Mouse (Mus musculus) midbrain, postnatal 0 days (tissue): ENCODE data around the gene Trdn. TPM values are rescaled to one million over a fixed set of nuclear protein-coding genes. Genes with fewer than 3 reads are reported as not detected.
A peak's percentile ranks its signal among the peaks of the same experiment; 100 is the strongest.

Source experiments
- ATAC-seq: fragments of 200-750 bp; cut with Nextera tagmentation; 2 replicates; pipeline ENCODE4 v1.8.0; 2017; ENCODE audit warnings: moderate number of reproducible peaks, mild to moderate bottlenecking, moderate TSS enrichment, moderate library complexity; ENCODE audit not compliant: low FRiP score
- DNase-seq: peaks from one replicate; pipeline ENCODE4 v3.0.0-alpha.2; 2015; ENCODE audit warnings: low spot score
- H3K27ac ChIP-seq: fragments of 300-500 bp; sonication (generic); 2 replicates; pipeline ENCODE4 v1.5.1; 2014; ENCODE audit warnings: low read depth, mild to moderate bottlenecking, low read length, mixed read lengths
- H3K27me3 ChIP-seq: fragments of 300-500 bp; sonication (generic); 2 replicates; pipeline ENCODE4 v1.6.1; 2014; ENCODE audit warnings: low read length, control low read depth, mixed read lengths; ENCODE audit not compliant: insufficient read depth
- H3K36me3 ChIP-seq: fragments of 300-500 bp; sonication (generic); 2 replicates; pipeline ENCODE4 v1.6.1; 2014; ENCODE audit warnings: low read length, control low read depth, mixed read lengths; ENCODE audit not compliant: insufficient read depth
- H3K4me1 ChIP-seq: fragments of 300-500 bp; sonication (generic); 2 replicates; pipeline ENCODE4 v1.6.1; 2014; ENCODE audit warnings: mild to moderate bottlenecking, control low read depth, antibody characterized with exemption, low read length, mixed read lengths; ENCODE audit not compliant: insufficient read depth
- H3K4me2 ChIP-seq: fragments of 300-500 bp; sonication (generic); 2 replicates; pipeline ENCODE4 v1.6.1; 2014; ENCODE audit warnings: low read depth, mild to moderate bottlenecking, low read length, mixed read lengths; ENCODE audit not compliant: poor library complexity, severe bottlenecking
- H3K4me3 ChIP-seq: fragments of 300-500 bp; sonication (generic); 2 replicates; pipeline ENCODE4 v1.5.1; 2014; ENCODE audit warnings: low read depth, mild to moderate bottlenecking, low read length, moderate library complexity
- H3K9ac ChIP-seq: fragments of 300-500 bp; sonication (generic); replicated peaks from 2 replicates; pipeline ENCODE4 v1.6.1; 2014; ENCODE audit warnings: mild to moderate bottlenecking, low read length, moderate library complexity, mixed read lengths; ENCODE audit not compliant: poor library complexity, severe bottlenecking
- H3K9me3 ChIP-seq: fragments of 300-500 bp; sonication (generic); 2 replicates; pipeline ENCODE4 v1.6.1; 2016; ENCODE audit warnings: low read length, control low read depth
- CTCF ChIP-seq: IDR thresholded peaks from 2 replicates; pipeline ENCODE4 v1.5.1; 2016; ENCODE audit warnings: antibody characterized with exemption, mild to moderate bottlenecking
- WGBS: fragments of 180-500 bp; shearing (Covaris S2); extraction: QIAGEN DNeasy Blood & Tissue Kit; methylation state at CpG from one replicate; pipeline ENCODE4 v1.1.7; 2014; 5-methylcytosine and 5-hydroxymethylcytosine counted together
- polyA plus RNA-seq: library from polyadenylated mRNA; unstranded; fragments of >200 nt; fragmentation: Nextera tagmentation; extraction: Ambion mirVana; gene quantifications from 2 replicates; pipeline ENCODE4 v1.2.1, GENCODE M21; 2015
- total RNA-seq: library from RNA; depleted of rRNA; stranded (reverse); fragments of >200 nt; gene quantifications from 2 replicates; pipeline ENCODE4 v1.2.3, GENCODE M21; 2014

Gene Trdn
- total and polyA plus RNA-seq, 2 experiments from 2014 or later = 0.10 to 0.22 TPM

DNA sequence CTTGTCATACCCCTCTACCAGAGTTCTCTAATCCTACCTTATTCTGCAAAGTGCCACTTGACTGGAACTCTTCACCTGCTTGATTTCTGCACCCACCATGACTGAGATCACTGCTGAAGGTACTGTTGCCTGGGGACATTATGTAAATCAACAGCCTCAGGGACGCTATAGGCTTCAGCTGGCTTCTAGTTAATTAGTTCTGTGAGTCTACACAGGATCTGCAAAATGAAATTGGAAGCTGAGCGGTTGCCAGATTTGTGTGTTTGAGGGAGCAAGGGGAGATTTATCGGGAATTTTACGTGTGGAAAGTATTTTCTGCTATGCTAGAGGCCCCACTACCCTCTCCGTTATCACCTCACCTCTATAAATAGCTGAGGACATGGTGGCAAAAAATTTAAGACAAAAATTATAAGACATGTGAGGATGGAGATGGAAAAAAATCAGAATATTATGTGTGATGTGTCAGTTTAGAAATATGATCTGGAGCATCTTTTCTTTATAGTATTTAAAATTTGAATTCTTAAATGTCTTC lies 3.3 kb downstream of the Trdn start:
- no peaks in the 10 kb centered on the region for H3K27me3 ChIP-seq
- ATAC-seq = peak; percentile 56; the same call in 1 of the 2 replicates
- 53% methylated on average over 5 of the region's 5 CpGs for WGBS
- no peaks in the 10 kb centered on the region for H3K9me3 ChIP-seq
- no peaks in the 10 kb centered on the region for H3K4me1 ChIP-seq
- TF ChIP-seq CTCF = no peak
- no peak overlapping the region for H3K4me3 ChIP-seq
- no peak overlapping the region for H3K4me2 ChIP-seq
- no peaks in the 10 kb centered on the region for H3K36me3 ChIP-seq
- DNase-seq = peak; percentile 5
- H3K9ac ChIP-seq = no peak overlapping the region
- no peak overlapping the region for H3K27ac ChIP-seq

DNA sequence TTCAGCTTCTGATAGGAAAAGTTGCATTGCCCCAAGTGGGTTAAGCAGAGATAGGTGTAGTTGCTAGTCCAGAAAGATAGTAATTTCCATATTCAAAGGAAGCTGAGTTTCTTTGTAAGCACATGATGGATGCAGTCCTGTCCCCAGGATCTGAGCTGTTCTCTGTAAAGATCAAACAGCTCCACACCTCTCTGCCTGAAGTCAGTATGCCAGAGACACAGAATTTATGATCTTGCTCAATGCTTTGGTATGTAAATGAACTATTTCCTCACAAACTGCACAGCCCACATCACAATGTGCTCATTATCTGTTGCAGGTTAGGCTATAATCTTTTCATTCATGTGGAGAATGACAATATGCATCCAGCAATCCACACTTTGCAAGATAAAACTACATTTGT lies 8.0 kb downstream of the Trdn start:
- no peak for TF ChIP-seq CTCF
- DNase-seq = no peak
- ATAC-seq = peak; percentile 74

DNA sequence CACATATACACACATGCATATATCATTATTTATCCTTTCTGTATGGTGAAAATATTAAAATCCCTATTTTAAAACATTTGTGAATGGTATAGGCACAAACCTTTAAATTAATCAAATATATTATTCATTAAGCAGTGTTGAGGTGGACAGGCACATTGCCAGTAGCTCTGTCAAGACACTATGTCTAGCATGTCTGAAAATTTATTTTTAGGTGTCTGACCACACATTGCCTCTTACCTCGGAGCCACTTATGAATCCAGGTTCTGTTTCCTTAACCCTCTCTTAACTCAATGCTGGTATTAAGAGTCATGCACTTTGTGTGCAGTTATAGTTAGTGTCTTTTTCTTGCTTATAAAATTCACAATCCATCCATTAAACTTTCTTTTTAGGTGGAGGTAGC lies 12.0 kb downstream of the Trdn start:
- 77% methylated on average over 1 of the region's 1 CpGs for WGBS

More for the DNA sequence above, 8.0 kb downstream of the Trdn start:
- Histone ChIP-seq H3K9me3 (no peaks in the 10 kb centered on the region), H3K27me3 (no peaks in the 10 kb centered on the region), H3K4me1 (no peaks in the 10 kb centered on the region), H3K27ac (no peak overlapping the region), H3K4me3 (no peak overlapping the region), H3K36me3 (no peaks in the 10 kb centered on the region), H3K9ac (no peak overlapping the region), H3K4me2 (no peak overlapping the region)

DNA sequence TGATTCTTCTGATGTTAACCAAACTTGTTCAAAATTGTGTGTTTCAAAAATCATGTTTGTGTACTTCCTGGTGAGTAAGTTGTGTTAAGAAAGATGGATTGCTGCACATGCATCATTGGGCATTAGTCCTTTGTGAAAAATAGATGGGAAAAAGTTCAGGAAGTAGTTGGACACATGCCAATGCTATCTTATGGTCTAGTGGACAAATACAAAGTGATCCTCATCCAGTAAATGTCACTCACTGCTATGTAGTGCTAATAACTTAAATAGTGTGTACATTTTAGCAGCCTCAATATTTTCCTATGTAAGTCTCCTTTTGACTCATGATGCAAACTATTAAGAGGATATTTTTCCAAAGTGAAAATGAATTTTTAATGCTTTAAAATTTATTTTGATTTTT lies 27.6 kb downstream of the Trdn start:
- DNase-seq (peak; percentile 36), ATAC-seq (no peak)
- Histone ChIP-seq H3K4me2 (no peak overlapping the region), H3K36me3 (no peaks in the 10 kb centered on the region), H3K4me3 (no peak overlapping the region), H3K27me3 (no peaks in the 10 kb centered on the region), H3K4me1 (no peaks in the 10 kb centered on the region), H3K27ac (no peak overlapping the region), H3K9ac (no peak overlapping the region), H3K9me3 (no peaks in the 10 kb centered on the region)
- TF ChIP-seq CTCF = no peak

More for the DNA sequence above, 12.0 kb downstream of the Trdn start:
- Histone ChIP-seq H3K27me3 (no peaks in the 10 kb centered on the region), H3K27ac (no peak overlapping the region), H3K4me3 (no peak overlapping the region), H3K9ac (no peak overlapping the region), H3K4me2 (no peak overlapping the region), H3K36me3 (no peaks in the 10 kb centered on the region), H3K4me1 (no peaks in the 10 kb centered on the region), H3K9me3 (no peaks in the 10 kb centered on the region)
- DNase-seq (no peak), ATAC-seq (no peak)
- no peak for TF ChIP-seq CTCF

DNA sequence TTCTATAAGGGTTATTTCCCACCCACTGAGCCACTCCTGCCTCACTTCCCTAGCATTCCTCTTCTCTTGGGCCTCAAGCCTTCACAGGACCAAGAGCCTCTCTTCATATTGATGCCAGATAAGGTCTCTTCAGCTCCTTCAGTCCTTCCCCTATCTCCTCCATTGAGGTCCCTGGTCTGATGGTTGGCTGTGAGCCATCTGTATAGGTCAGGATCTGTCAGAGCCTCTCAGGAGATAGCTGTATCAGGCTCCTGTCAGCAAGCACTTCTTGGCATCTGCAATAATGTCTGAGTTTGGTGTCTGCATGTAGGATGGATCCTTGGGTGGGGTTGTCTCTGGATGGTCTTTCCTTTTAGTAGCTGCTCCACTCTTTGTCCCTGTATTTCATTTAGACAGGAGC lies 42.7 kb downstream of the Trdn start:
- Histone ChIP-seq H3K9ac (no peak overlapping the region), H3K4me3 (no peak overlapping the region), H3K9me3 (no peaks in the 10 kb centered on the region), H3K27ac (no peak overlapping the region), H3K4me1 (no peaks in the 10 kb centered on the region), H3K4me2 (no peak overlapping the region), H3K36me3 (no peaks in the 10 kb centered on the region), H3K27me3 (no peaks in the 10 kb centered on the region)
- no peak for TF ChIP-seq CTCF
- ATAC-seq (no peak), DNase-seq (no peak)

DNA sequence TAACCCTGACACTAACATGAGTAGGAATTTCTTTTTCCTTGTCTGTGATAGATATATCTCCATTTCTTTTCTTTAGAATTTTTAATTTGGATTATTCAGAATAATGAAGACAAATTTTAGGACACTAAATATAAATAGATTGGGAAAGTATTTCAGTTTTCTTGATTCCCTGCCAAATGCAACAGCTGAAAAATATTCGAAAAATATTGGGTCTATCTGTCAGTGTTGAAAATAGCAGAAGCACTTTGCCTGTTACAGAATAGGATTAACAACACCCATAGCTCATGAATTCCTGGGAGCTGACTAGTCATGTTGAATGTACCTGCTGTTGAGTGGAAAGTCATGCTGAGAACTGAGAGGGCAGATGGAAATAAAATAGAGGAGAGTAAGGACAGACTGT lies 64.6 kb downstream of the Trdn start:
- peak; percentile 2 for DNase-seq

More for the DNA sequence above, 64.6 kb downstream of the Trdn start:
- Histone ChIP-seq H3K27me3 (no peaks in the 10 kb centered on the region), H3K4me1 (no peaks in the 10 kb centered on the region), H3K4me2 (no peak overlapping the region), H3K36me3 (no peaks in the 10 kb centered on the region), H3K27ac (no peak overlapping the region), H3K9ac (no peak overlapping the region), H3K4me3 (no peak overlapping the region), H3K9me3 (no peaks in the 10 kb centered on the region)
- ATAC-seq = no peak
- WGBS = 88% methylated on average over 1 of the region's 1 CpGs
- no peak for TF ChIP-seq CTCF
